In the genomic region with DNA sequence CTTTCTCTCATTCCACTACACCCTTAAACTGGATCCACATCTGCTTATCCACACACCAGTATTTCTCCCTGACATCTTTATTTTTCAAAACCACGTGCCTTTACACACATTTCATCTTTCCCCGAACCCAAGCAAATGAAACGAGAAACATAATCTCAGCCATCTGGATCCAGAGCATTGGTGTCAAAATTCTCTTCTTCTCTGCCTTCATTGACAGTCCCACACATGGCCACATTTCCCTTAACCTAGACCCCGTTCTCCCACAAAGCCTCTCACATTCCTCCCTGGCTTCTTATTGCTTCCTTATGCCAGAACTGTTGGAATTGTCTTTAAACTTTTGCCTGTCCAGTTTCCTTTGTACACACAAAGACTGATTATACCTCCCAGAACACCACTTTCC, we compare ENCODE assay signal across 13 mouse cellular contexts.
"Had no signal": no experiment of that assay in that cellular context is flagged by ENCODE, and none has a peak within 500 bp of the region (broad histone marks: within the 10 kb centered on the region; RNA-seq: fewer than 3 reads in every experiment).

No protein-coding gene starts in this region.

- H3K9me3 ChIP-seq: limb, embryonic 13.5 days; liver, embryonic 13.5 days; midbrain, embryonic 13.5 days had no signal

- H3K4me1 ChIP-seq: liver, embryonic 13.5 days had no signal

- H3K4me3 ChIP-seq: limb, embryonic 13.5 days; liver, embryonic 13.5 days; midbrain, embryonic 13.5 days had no signal

- DNase-seq: kidney, adult 18-20 months; kidney, adult 9 months; kidney, postnatal 14 days; kidney, postnatal 4 days; left cerebral cortex, postnatal 4 days; liver, embryonic 13.5 days; lung, adult 2 months; lung, postnatal 14 days; thymus, adult 18-20 months; thymus, postnatal 36 days had no signal

- ATAC-seq: midbrain, embryonic 13.5 days had no signal

- H3K36me3 ChIP-seq: limb, embryonic 13.5 days; liver, embryonic 13.5 days; midbrain, embryonic 13.5 days had no signal

- H3K9ac ChIP-seq: limb, embryonic 13.5 days; liver, embryonic 13.5 days; midbrain, embryonic 13.5 days had no signal

- H3K27me3 ChIP-seq: limb, embryonic 13.5 days; liver, embryonic 13.5 days; midbrain, embryonic 13.5 days had no signal

- H3K27ac ChIP-seq: limb, embryonic 13.5 days; liver, embryonic 13.5 days; macrophage; midbrain, embryonic 13.5 days had no signal

- H3K4me2 ChIP-seq: limb, embryonic 13.5 days; liver, embryonic 13.5 days; midbrain, embryonic 13.5 days had no signal
